Mouse (Mus musculus): Measurements from ENCODE around the gene Tmem136. TPM values are rescaled to one million over a fixed set of nuclear protein-coding genes. Genes with fewer than 3 reads are reported as not detected.

Gene Tmem136
- polyA plus RNA-seq, 1 experiment: 0.80 TPM

- no peaks in the 10 kb centered on the region for H3K27me3 ChIP-seq (ENCODE audit: control insufficient read depth, insufficient read depth, low read length)
- H3K4me3 ChIP-seq (ENCODE audit: control insufficient read depth, low read depth, low read length): peak overlapping the region; percentile 97
- peaks cover 11% of the 10 kb centered on the region for H3K4me1 ChIP-seq (ENCODE audit: control insufficient read depth, insufficient read depth, low read length)
- no peak for TF ChIP-seq CTCF (IDR thresholded peaks at IDR 0.05; ENCODE audit: control insufficient read depth, insufficient read depth, insufficient replicate concordance, low read depth, low read length)
- TF ChIP-seq POLR2A (IDR thresholded peaks at IDR 0.05; ENCODE audit: control insufficient read depth, low read depth, low read length): no peak
- H3K36me3 ChIP-seq (ENCODE audit: control insufficient read depth, insufficient read depth, low read length): no peaks in the 10 kb centered on the region
- H3K27ac ChIP-seq (ENCODE audit: control insufficient read depth, insufficient read depth, low read depth, low read length): peak overlapping the region; percentile 93
Observed at GRCm38 (mm10) chr9:43104873-43105663, 11.3 kb downstream of the Tmem136 start.

GRCm38 (mm10) chr9:43104526-43104872, 11.9 kb downstream of the Tmem136 start:
- Histone ChIP-seq H3K27ac (ENCODE audit: control insufficient read depth, insufficient read depth, low read depth, low read length) (no peak overlapping the region; the same call in 1 of the 2 replicates), H3K27me3 (ENCODE audit: control insufficient read depth, insufficient read depth, low read length) (no peaks in the 10 kb centered on the region), H3K36me3 (ENCODE audit: control insufficient read depth, insufficient read depth, low read length) (no peaks in the 10 kb centered on the region), H3K4me3 (ENCODE audit: control insufficient read depth, low read depth, low read length) (peak overlapping the region; percentile 97), H3K4me1 (ENCODE audit: control insufficient read depth, insufficient read depth, low read length) (peaks cover 11% of the 10 kb centered on the region)
- TF ChIP-seq POLR2A (IDR thresholded peaks at IDR 0.05; ENCODE audit: control insufficient read depth, low read depth, low read length) (no peak), CTCF (IDR thresholded peaks at IDR 0.05; ENCODE audit: control insufficient read depth, insufficient read depth, insufficient replicate concordance, low read depth, low read length) (no peak)

- no peak overlapping the region for H3K27ac ChIP-seq (ENCODE audit: control insufficient read depth, insufficient read depth, low read depth, low read length)
- no peaks in the 10 kb centered on the region for H3K36me3 ChIP-seq (ENCODE audit: control insufficient read depth, insufficient read depth, low read length)
- peaks cover 11% of the 10 kb centered on the region for H3K4me1 ChIP-seq (ENCODE audit: control insufficient read depth, insufficient read depth, low read length)
- TF ChIP-seq POLR2A (IDR thresholded peaks at IDR 0.05; ENCODE audit: control insufficient read depth, low read depth, low read length): no peak
- no peak for TF ChIP-seq CTCF (IDR thresholded peaks at IDR 0.05; ENCODE audit: control insufficient read depth, insufficient read depth, insufficient replicate concordance, low read depth, low read length)
- no peak overlapping the region for H3K4me3 ChIP-seq (ENCODE audit: control insufficient read depth, low read depth, low read length)
- H3K27me3 ChIP-seq (ENCODE audit: control insufficient read depth, insufficient read depth, low read length): no peaks in the 10 kb centered on the region
Observed at GRCm38 (mm10) chr9:43103675-43104299, 12.6 kb downstream of the Tmem136 start.

- Histone ChIP-seq H3K4me1 (ENCODE audit: control insufficient read depth, insufficient read depth, low read length) (peaks cover 11% of the 10 kb centered on the region), H3K27me3 (ENCODE audit: control insufficient read depth, insufficient read depth, low read length) (no peaks in the 10 kb centered on the region), H3K36me3 (ENCODE audit: control insufficient read depth, insufficient read depth, low read length) (no peaks in the 10 kb centered on the region), H3K27ac (ENCODE audit: control insufficient read depth, insufficient read depth, low read depth, low read length) (no peak overlapping the region), H3K4me3 (ENCODE audit: control insufficient read depth, low read depth, low read length) (no peak overlapping the region)
- no peak for TF ChIP-seq POLR2A (IDR thresholded peaks at IDR 0.05; ENCODE audit: control insufficient read depth, low read depth, low read length)
- no peak for TF ChIP-seq CTCF (IDR thresholded peaks at IDR 0.05; ENCODE audit: control insufficient read depth, insufficient read depth, insufficient replicate concordance, low read depth, low read length)
Observed at GRCm38 (mm10) chr9:43102931-43103330, 13.4 kb downstream of the Tmem136 start.

- peaks cover 9% of the 10 kb centered on the region for H3K4me1 ChIP-seq (ENCODE audit: control insufficient read depth, insufficient read depth, low read length)
- no peaks in the 10 kb centered on the region for H3K36me3 ChIP-seq (ENCODE audit: control insufficient read depth, insufficient read depth, low read length)
- no peak overlapping the region for H3K27ac ChIP-seq (ENCODE audit: control insufficient read depth, insufficient read depth, low read depth, low read length)
- TF ChIP-seq POLR2A (IDR thresholded peaks at IDR 0.05; ENCODE audit: control insufficient read depth, low read depth, low read length): no peak
- no peak for TF ChIP-seq CTCF (IDR thresholded peaks at IDR 0.05; ENCODE audit: control insufficient read depth, insufficient read depth, insufficient replicate concordance, low read depth, low read length)
- no peaks in the 10 kb centered on the region for H3K27me3 ChIP-seq (ENCODE audit: control insufficient read depth, insufficient read depth, low read length)
- no peak overlapping the region for H3K4me3 ChIP-seq (ENCODE audit: control insufficient read depth, low read depth, low read length)
Observed at GRCm38 (mm10) chr9:43101936-43102595, 14.3 kb downstream of the Tmem136 start.

- Histone ChIP-seq H3K27me3 (ENCODE audit: control insufficient read depth, insufficient read depth, low read length) (no peaks in the 10 kb centered on the region), H3K4me3 (ENCODE audit: control insufficient read depth, low read depth, low read length) (no peak overlapping the region), H3K27ac (ENCODE audit: control insufficient read depth, insufficient read depth, low read depth, low read length) (no peak overlapping the region), H3K36me3 (ENCODE audit: control insufficient read depth, insufficient read depth, low read length) (no peaks in the 10 kb centered on the region), H3K4me1 (ENCODE audit: control insufficient read depth, insufficient read depth, low read length) (no peaks in the 10 kb centered on the region)
- no peak for TF ChIP-seq POLR2A (IDR thresholded peaks at IDR 0.05; ENCODE audit: control insufficient read depth, low read depth, low read length)
- TF ChIP-seq CTCF (IDR thresholded peaks at IDR 0.05; ENCODE audit: control insufficient read depth, insufficient read depth, insufficient replicate concordance, low read depth, low read length): no peak
Observed at GRCm38 (mm10) chr9:43098922-43099321, 17.4 kb downstream of the Tmem136 start.

Data from testis, adult 2 months (tissue).